Mouse (Mus musculus): ENCODE measurements around the gene Casc1.
A peak's percentile ranks its signal among the peaks of the same experiment; 100 is the strongest.

The Casc1 gene

GRCm38 (mm10) chr6:145210816-145211338, at the start of gene Casc1, which contains the start of gene Etfrf1:
TSS of gene Casc1 (minus strand) at chr6:145211005.
TSS of gene Etfrf1 (plus strand) at chr6:145211134.
- peak; percentile 100 for DNase-seq (ENCODE audit: low read depth, low spot score)

GRCm38 (mm10) chr6:145256701-145257073, 45.9 kb upstream of the Casc1 start:
- DNase-seq (ENCODE audit: low read depth, low spot score): no peak

- DNase-seq (ENCODE audit: low read depth, low spot score): no peak
Observed at GRCm38 (mm10) chr6:145255952-145256700, 45.3 kb upstream of the Casc1 start.

GRCm38 (mm10) chr6:145250820-145251219, 40.0 kb upstream of the Casc1 start:
- DNase-seq (ENCODE audit: low read depth, low spot score): no peak

- DNase-seq (ENCODE audit: low read depth, low spot score): peak; percentile 77
Observed at GRCm38 (mm10) chr6:145250185-145250791, 39.5 kb upstream of the Casc1 start, which contains the start of gene Kras. TSS of gene Kras (minus strand) at chr6:145250239.

- DNase-seq (ENCODE audit: low read depth, low spot score): no peak
Observed at GRCm38 (mm10) chr6:145249291-145250184, 38.7 kb upstream of the Casc1 start.

GRCm38 (mm10) chr6:145247886-145248285, 37.1 kb upstream of the Casc1 start:
- no peak for DNase-seq (ENCODE audit: low read depth, low spot score)

GRCm38 (mm10) chr6:145246841-145247240, 36.0 kb upstream of the Casc1 start:
- no peak for DNase-seq (ENCODE audit: low read depth, low spot score)

- DNase-seq (ENCODE audit: low read depth, low spot score): no peak
Observed at GRCm38 (mm10) chr6:145242521-145242920, 31.7 kb upstream of the Casc1 start.

- DNase-seq (ENCODE audit: low read depth, low spot score): no peak
Observed at GRCm38 (mm10) chr6:145240285-145240684, 29.5 kb upstream of the Casc1 start.

- no peak for DNase-seq (ENCODE audit: low read depth, low spot score)
Observed at GRCm38 (mm10) chr6:145237148-145237547, 26.3 kb upstream of the Casc1 start.

- no peak for DNase-seq (ENCODE audit: low read depth, low spot score)
Observed at GRCm38 (mm10) chr6:145235367-145235766, 24.6 kb upstream of the Casc1 start.

GRCm38 (mm10) chr6:145234391-145234790, 23.6 kb upstream of the Casc1 start:
- DNase-seq (ENCODE audit: low read depth, low spot score): no peak

- no peak for DNase-seq (ENCODE audit: low read depth, low spot score)
Observed at GRCm38 (mm10) chr6:145226296-145226695, 15.5 kb upstream of the Casc1 start.

- no peak for DNase-seq (ENCODE audit: low read depth, low spot score)
Observed at GRCm38 (mm10) chr6:145224246-145224645, 13.4 kb upstream of the Casc1 start.

GRCm38 (mm10) chr6:145215826-145216225, 5.0 kb upstream of the Casc1 start:
- no peak for DNase-seq (ENCODE audit: low read depth, low spot score)

GRCm38 (mm10) chr6:145213916-145214315, 3.1 kb upstream of the Casc1 start:
- no peak for DNase-seq (ENCODE audit: low read depth, low spot score)

- DNase-seq (ENCODE audit: low read depth, low spot score): no peak
Observed at GRCm38 (mm10) chr6:145211376-145212305, 836 bp upstream of the Casc1 start.

GRCm38 (mm10) chr6:145210056-145210680, 637 bp downstream of the Casc1 start:
- DNase-seq (ENCODE audit: low read depth, low spot score): peak; percentile 23

- no peak for DNase-seq (ENCODE audit: low read depth, low spot score)
Observed at GRCm38 (mm10) chr6:145205142-145205541, 5.7 kb downstream of the Casc1 start.
